Mouse (Mus musculus): ENCODE measurements around the gene Ahdc1. TPM values are rescaled to one million over a fixed set of nuclear protein-coding genes. Genes with fewer than 3 reads are reported as not detected.

Ahdc1 gene
- total and polyA plus RNA-seq, 3 experiments, result 2.7 to 37.9 (median 15.6) TPM

DNA sequence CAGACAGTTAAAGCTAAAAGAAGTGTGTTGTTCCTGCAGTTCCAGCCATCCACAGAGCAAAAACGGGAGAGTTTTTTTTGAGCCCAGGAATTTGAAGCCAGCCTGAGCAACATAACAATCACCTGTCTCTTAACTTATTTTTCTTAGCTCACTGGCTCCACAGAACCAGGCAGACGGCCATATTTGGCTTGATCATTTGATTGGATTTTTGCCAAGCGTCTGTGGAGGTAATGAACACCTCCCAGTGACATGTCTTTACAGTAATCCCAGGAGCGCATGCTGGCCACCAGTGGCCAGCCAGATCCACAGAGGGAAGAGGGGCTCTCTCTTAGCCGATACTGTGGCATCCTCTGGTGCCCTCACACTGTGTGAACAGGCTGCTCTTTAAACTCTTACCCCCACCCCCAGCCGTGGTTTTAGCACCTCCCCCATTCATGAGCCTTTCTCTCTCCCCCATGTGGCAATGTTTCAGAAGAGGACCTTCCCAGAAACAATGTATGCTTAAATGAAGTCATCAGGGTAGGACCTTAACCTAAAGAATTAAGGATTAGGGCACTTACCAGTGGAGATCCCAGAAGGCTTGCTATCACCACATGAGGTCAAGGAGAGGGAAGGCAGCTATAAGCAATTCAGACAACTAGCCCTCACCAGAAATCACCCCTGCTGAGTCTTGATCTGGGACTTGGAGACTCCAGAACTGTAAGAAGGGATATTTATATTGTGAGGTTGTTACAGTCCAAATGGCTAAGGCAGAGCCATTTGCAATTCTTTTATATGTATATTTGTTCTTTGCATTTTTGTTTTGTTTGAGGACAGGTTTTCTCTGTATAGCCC, 42.7 kb upstream of the Ahdc1 start:
- Histone ChIP-seq H3K4me1 (ENCODE audit: insufficient read depth, low read depth, low read length) (no peaks in the 10 kb centered on the region), H3K36me3 (replicated peaks) (no peaks in the 10 kb centered on the region), H3K4me3 (ENCODE audit: low read depth, low read length) (no peak overlapping the region), H3K27me3 (ENCODE audit: insufficient read depth, low read length) (peaks cover 57% of the 10 kb centered on the region), H3K9me3 (replicated peaks) (no peaks in the 10 kb centered on the region)
- no peak for TF ChIP-seq TAL1 (conservative IDR thresholded peaks at IDR 0.05; ENCODE audit: low read depth, low read length)
- TF ChIP-seq POLR2AphosphoS5 (IDR thresholded peaks at IDR 0.05; ENCODE audit: insufficient replicate concordance, low read depth, low read length), result no peak
- no peak for TF ChIP-seq GATA2 (IDR thresholded peaks at IDR 0.05; ENCODE audit: borderline replicate concordance, low read depth, low read length)
- no peak for TF ChIP-seq GATA1 (IDR thresholded peaks at IDR 0.05; ENCODE audit: borderline replicate concordance, low read length)
- no peak for TF ChIP-seq CTCF (IDR thresholded peaks at IDR 0.05; ENCODE audit: low read depth, low read length)
- DNase-seq (ENCODE audit: low spot score) (no peak), ATAC-seq (ENCODE audit: extremely low read depth, insufficient number of reproducible peaks, low FRiP score, poor library complexity, severe bottlenecking) (no peak)

DNA sequence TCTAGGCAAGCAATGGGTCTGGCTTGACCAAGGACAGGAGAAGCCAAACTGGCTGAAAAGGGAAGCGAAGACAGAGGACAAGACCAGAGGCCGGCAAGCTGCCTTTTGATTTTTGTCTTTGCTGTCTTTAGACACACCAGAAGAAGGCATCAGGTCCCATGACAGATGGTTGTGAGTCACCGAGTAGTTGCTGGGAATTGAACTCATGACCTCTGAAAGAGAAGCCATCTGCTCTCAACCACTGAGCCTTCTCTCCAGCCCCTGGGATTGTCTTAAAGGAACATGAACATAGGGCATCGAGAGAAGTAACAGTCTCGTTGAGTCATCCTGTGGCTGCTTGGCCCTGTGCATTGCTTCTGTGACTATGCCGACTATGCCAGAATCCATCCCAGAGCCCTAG, 39.5 kb upstream of the Ahdc1 start:
- TF ChIP-seq TAL1 (conservative IDR thresholded peaks at IDR 0.05; ENCODE audit: low read depth, low read length), result no peak
- TF ChIP-seq POLR2AphosphoS5 (IDR thresholded peaks at IDR 0.05; ENCODE audit: insufficient replicate concordance, low read depth, low read length), result no peak
- no peak for TF ChIP-seq GATA1 (IDR thresholded peaks at IDR 0.05; ENCODE audit: borderline replicate concordance, low read length)
- no peak for TF ChIP-seq CTCF (IDR thresholded peaks at IDR 0.05; ENCODE audit: low read depth, low read length)
- no peak for TF ChIP-seq GATA2 (IDR thresholded peaks at IDR 0.05; ENCODE audit: borderline replicate concordance, low read depth, low read length)
- no peak for ATAC-seq (ENCODE audit: extremely low read depth, insufficient number of reproducible peaks, low FRiP score, poor library complexity, severe bottlenecking)
- Histone ChIP-seq H3K4me1 (ENCODE audit: insufficient read depth, low read depth, low read length) (peaks cover 7% of the 10 kb centered on the region), H3K36me3 (replicated peaks) (no peaks in the 10 kb centered on the region), H3K9me3 (replicated peaks) (no peaks in the 10 kb centered on the region), H3K27me3 (ENCODE audit: insufficient read depth, low read length) (peaks cover 75% of the 10 kb centered on the region), H3K4me3 (ENCODE audit: low read depth, low read length) (no peak overlapping the region)
- DNase-seq (ENCODE audit: low spot score), result no peak

DNA sequence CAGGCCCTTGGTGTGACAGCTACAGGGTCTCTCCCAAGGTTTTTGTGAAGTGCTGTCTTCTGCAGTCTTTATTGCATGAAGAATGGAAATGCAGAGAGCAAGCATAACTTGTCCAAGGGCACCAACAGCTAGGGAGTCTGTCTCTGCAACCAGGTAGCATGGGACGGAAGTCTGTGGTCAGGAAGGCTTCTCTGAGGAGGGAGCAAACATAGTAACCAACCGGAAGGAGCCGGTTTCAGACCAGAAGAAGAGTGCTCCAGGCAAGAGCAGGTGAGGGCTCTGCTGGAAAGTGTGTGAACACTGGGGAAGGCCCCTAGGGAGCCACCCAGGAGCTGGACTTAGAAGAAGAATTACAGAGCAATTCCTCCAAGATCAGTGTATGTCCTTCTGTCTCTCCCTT, 39.0 kb upstream of the Ahdc1 start:
- no peak overlapping the region for H3K4me3 ChIP-seq (ENCODE audit: low read depth, low read length)
- no peaks in the 10 kb centered on the region for H3K9me3 ChIP-seq (replicated peaks)
- ATAC-seq (ENCODE audit: extremely low read depth, insufficient number of reproducible peaks, low FRiP score, poor library complexity, severe bottlenecking), result no peak
- no peaks in the 10 kb centered on the region for H3K36me3 ChIP-seq (replicated peaks)
- no peak for DNase-seq (ENCODE audit: low spot score)
- H3K27me3 ChIP-seq (ENCODE audit: insufficient read depth, low read length), result peaks cover 75% of the 10 kb centered on the region
- peaks cover 7% of the 10 kb centered on the region for H3K4me1 ChIP-seq (ENCODE audit: insufficient read depth, low read depth, low read length)
- TF ChIP-seq POLR2AphosphoS5 (IDR thresholded peaks at IDR 0.05; ENCODE audit: insufficient replicate concordance, low read depth, low read length) (no peak), GATA1 (IDR thresholded peaks at IDR 0.05; ENCODE audit: borderline replicate concordance, low read length) (no peak), TAL1 (conservative IDR thresholded peaks at IDR 0.05; ENCODE audit: low read depth, low read length) (no peak), CTCF (IDR thresholded peaks at IDR 0.05; ENCODE audit: low read depth, low read length) (no peak), GATA2 (IDR thresholded peaks at IDR 0.05; ENCODE audit: borderline replicate concordance, low read depth, low read length) (no peak)

DNA sequence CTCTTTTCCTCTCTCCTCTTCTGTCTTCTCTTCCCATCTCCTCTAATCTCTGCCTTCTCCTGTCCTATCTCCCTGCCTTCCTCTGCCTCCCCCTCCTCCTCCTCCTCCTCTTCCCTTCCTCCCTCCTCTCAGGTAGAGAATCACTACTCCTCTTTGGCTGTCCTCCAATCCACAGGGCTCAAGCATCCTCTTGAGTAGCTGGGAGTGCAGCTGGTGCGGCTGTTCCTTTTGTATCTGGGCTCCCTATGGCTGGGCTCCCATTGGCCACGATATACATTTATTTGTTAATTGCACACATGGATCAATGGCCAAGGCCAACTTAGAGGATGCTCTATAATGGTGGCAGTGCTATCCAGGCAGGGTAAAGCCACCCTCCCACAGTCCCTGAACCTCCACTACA, 38.5 kb upstream of the Ahdc1 start:
- TF ChIP-seq GATA1 (IDR thresholded peaks at IDR 0.05; ENCODE audit: borderline replicate concordance, low read length), result no peak
- no peak overlapping the region for H3K4me3 ChIP-seq (ENCODE audit: low read depth, low read length)
- no peak for ATAC-seq (ENCODE audit: extremely low read depth, insufficient number of reproducible peaks, low FRiP score, poor library complexity, severe bottlenecking)
- H3K27me3 ChIP-seq (ENCODE audit: insufficient read depth, low read length), result peaks cover 79% of the 10 kb centered on the region
- H3K9me3 ChIP-seq (replicated peaks), result no peaks in the 10 kb centered on the region
- peaks cover 7% of the 10 kb centered on the region for H3K4me1 ChIP-seq (ENCODE audit: insufficient read depth, low read depth, low read length)
- DNase-seq (ENCODE audit: low spot score), result no peak
- H3K36me3 ChIP-seq (replicated peaks), result no peaks in the 10 kb centered on the region

DNA sequence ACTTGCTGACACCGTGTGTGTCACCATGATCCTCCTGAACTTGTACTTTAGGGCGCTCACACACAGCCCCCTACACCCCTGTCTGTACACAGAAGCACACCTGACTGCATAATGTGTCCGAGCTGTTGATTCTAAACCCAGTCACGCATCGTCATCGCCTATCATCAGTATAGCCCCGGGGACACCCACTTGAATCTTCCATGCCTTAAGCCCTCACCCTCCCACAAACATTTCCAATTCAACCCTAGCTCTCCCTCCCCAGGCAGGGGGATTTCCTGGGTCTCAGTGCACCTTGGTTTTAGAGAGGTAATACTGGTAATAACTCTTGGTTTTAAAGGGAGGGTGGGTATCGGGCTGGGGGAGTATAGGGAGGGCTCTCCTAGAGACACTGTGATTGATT, 37.9 kb upstream of the Ahdc1 start:
- Histone ChIP-seq H3K9me3 (replicated peaks) (no peaks in the 10 kb centered on the region), H3K4me3 (ENCODE audit: low read depth, low read length) (no peak overlapping the region), H3K36me3 (replicated peaks) (no peaks in the 10 kb centered on the region), H3K27me3 (ENCODE audit: insufficient read depth, low read length) (peaks cover 79% of the 10 kb centered on the region), H3K4me1 (ENCODE audit: insufficient read depth, low read depth, low read length) (peaks cover 7% of the 10 kb centered on the region)
- TF ChIP-seq GATA2 (IDR thresholded peaks at IDR 0.05; ENCODE audit: borderline replicate concordance, low read depth, low read length) (no peak), TAL1 (conservative IDR thresholded peaks at IDR 0.05; ENCODE audit: low read depth, low read length) (no peak), GATA1 (IDR thresholded peaks at IDR 0.05; ENCODE audit: borderline replicate concordance, low read length) (no peak), POLR2AphosphoS5 (IDR thresholded peaks at IDR 0.05; ENCODE audit: insufficient replicate concordance, low read depth, low read length) (no peak), CTCF (IDR thresholded peaks at IDR 0.05; ENCODE audit: low read depth, low read length) (no peak)
- DNase-seq (ENCODE audit: low spot score) (no peak), ATAC-seq (ENCODE audit: extremely low read depth, insufficient number of reproducible peaks, low FRiP score, poor library complexity, severe bottlenecking) (no peak)

DNA sequence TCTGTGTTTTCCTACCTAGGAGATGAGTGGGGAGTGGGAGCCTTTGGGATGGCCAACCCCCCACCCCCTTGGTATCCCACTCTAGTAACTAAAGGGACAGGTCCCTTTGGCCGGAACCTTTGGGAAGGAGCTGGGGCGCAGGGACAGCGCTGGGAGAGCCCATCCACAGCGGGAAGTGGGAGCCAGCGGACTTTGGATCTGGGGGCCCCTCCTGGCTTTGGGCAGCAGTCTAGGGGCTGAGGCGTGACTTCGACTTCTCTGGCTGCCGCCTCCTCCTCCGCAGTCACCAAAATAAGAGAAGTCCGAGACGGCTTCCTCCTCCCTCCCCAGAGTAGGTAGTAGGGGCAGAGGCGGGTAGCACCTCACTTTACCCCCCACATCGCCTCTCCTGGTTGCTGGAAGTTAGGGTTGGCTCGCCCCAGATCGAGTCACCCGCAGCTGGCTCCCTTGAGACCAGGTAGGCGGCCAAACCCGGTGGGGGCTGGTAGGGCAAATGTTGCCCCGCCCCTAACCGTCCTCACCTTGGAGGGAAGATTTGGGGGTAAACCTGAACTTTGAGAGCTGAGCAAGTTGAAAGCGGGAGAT, 37.2 kb upstream of the Ahdc1 start, which contains the start of gene Fgr:
TSS of gene Fgr (plus strand) at position 282 of the 585 bp plus-strand sequence.
- H3K9me3 ChIP-seq (replicated peaks), result no peaks in the 10 kb centered on the region
- ATAC-seq (ENCODE audit: extremely low read depth, insufficient number of reproducible peaks, low FRiP score, poor library complexity, severe bottlenecking) (no peak), DNase-seq (ENCODE audit: low spot score) (no peak)
- no peak within 1 kb of the TSS for H3K4me3 ChIP-seq (ENCODE audit: low read depth, low read length)
- H3K27me3 ChIP-seq (ENCODE audit: insufficient read depth, low read length), result peaks cover 81% of the 10 kb centered on the region
- H3K4me1 ChIP-seq (ENCODE audit: insufficient read depth, low read depth, low read length), result peaks cover 7% of the 10 kb centered on the region
- no peaks in the 10 kb centered on the region for H3K36me3 ChIP-seq (replicated peaks)
- TF ChIP-seq POLR2AphosphoS5 (IDR thresholded peaks at IDR 0.05; ENCODE audit: insufficient replicate concordance, low read depth, low read length) (no peak), GATA2 (IDR thresholded peaks at IDR 0.05; ENCODE audit: borderline replicate concordance, low read depth, low read length) (no peak)

Measured in G1E (cell line).